Mouse (Mus musculus) CH12.LX (cell line): ENCODE results near the gene Ddn.

Source experiments
- CTCF ChIP-seq, 2 experiments: IDR thresholded peaks in 1 of 2; conservative IDR thresholded peaks in 1 of 2; 2 replicates each; pipeline ENCODE4 v1.5.1; 2011 to 2012; ENCODE audit warnings: low read depth in 2 of 2, low read length in 2 of 2, improper control_type of control experiment in 1 of 2, inconsistent platforms in 1 of 2, mild to moderate bottlenecking in 1 of 2, moderate library complexity in 1 of 2
- EP300 ChIP-seq: IDR thresholded peaks from 2 replicates; pipeline ENCODE4 v1.6.1; 2011; ENCODE audit warnings: low read length, improper control_type of control experiment
- MAFK ChIP-seq: IDR thresholded peaks from 2 replicates; pipeline ENCODE4 v1.6.1; 2011; ENCODE audit warnings: low read length, improper control_type of control experiment; ENCODE audit not compliant: insufficient replicate concordance
- MAX ChIP-seq: IDR thresholded peaks from 2 replicates; pipeline ENCODE4 v1.6.1; 2011; ENCODE audit warnings: low read length, improper control_type of control experiment
- MEF2A ChIP-seq: IDR thresholded peaks from 2 replicates; pipeline ENCODE4 v1.6.1; 2014; ENCODE audit warnings: low read depth, mild to moderate bottlenecking, inconsistent platforms, low read length, improper control_type of control experiment, borderline replicate concordance
- TBP ChIP-seq: conservative IDR thresholded peaks from 2 replicates; pipeline ENCODE4 v1.6.1; 2011; ENCODE audit warnings: low read depth, low read length, improper control_type of control experiment
- UBTF ChIP-seq: IDR thresholded peaks from 2 replicates; pipeline ENCODE4 v1.6.1; 2012; ENCODE audit warnings: low read depth, mild to moderate bottlenecking, inconsistent platforms, low read length, improper control_type of control experiment, moderate library complexity
- ZC3H11A ChIP-seq: IDR thresholded peaks from 2 replicates; pipeline ENCODE4 v1.6.1; 2012; ENCODE audit warnings: low read depth, mild to moderate bottlenecking, inconsistent platforms, low read length, improper control_type of control experiment

DNA sequence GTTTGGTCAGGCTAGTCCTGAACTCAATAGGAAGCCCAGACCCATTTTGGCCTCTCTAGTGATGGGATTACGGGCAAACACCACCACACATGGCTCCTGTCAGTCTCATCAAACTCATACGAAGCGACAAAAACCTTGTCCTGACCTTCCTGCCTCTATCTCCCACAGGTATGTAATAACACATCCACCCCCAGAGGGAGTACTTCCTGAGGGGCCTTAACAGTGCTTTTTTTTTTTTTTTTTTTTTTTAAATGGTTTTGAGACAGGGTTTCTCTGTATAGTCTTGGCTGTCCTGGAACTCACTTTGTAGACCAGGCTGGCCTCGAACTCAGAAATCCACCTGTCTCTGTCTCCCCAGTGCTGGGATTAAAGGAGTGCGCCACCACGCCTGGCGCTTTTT is 8.9 kb upstream of the Ddn start:
- no peak for TF ChIP-seq MAFK
- TF ChIP-seq CTCF (conservative IDR thresholded peaks at IDR 0.05 in 1 of 2, IDR thresholded peaks at IDR 0.05 in 1 of 2; ENCODE audit: low read depth in 2 of 2, low read length in 2 of 2), result peak in 1 of 2 experiments; percentile 17; a peak in 2 of 4 replicates
- no peak for TF ChIP-seq MEF2A
- TF ChIP-seq ZC3H11A, result no peak
- TF ChIP-seq UBTF, result no peak
- TF ChIP-seq TBP, result no peak
- no peak for TF ChIP-seq EP300
- TF ChIP-seq MAX, result no peak
